Mouse (Mus musculus) CH12.LX (cell line): ENCODE measurements around the gene Nhsl1. TPM values are rescaled to one million over a fixed set of nuclear protein-coding genes. Genes with fewer than 3 reads are reported as not detected.

Experiments
- DNase-seq: peaks from one replicate; pipeline ENCODE4 v3.0.0-alpha.2; 2013; ENCODE audit errors: extremely low read depth
- H3K27ac ChIP-seq: 2 replicates; pipeline ENCODE4 v1.5.1; 2012; ENCODE audit warnings: low read depth, mild to moderate bottlenecking, control low read depth, moderate library complexity; ENCODE audit not compliant: insufficient read depth
- H3K27me3 ChIP-seq: replicated peaks from 2 replicates; pipeline ENCODE3; 2012; ENCODE audit warnings: inconsistent platforms
- H3K36me3 ChIP-seq, 2 experiments: replicated peaks in 1 of 2; 2 replicates each; pipeline versions ENCODE3 to v1.6.1; 2012; ENCODE audit warnings: inconsistent platforms in 1 of 2, low read length in 1 of 2, mild to moderate bottlenecking in 1 of 2, mixed read lengths in 1 of 2, moderate library complexity in 1 of 2; ENCODE audit not compliant: control insufficient read depth in 1 of 2, insufficient read depth in 1 of 2
- H3K4me1 ChIP-seq, 2 experiments: 2 replicates each; pipeline ENCODE4 v1.6.1; 2012; ENCODE audit warnings: inconsistent platforms in 1 of 2, moderate library complexity in 1 of 2; ENCODE audit not compliant: insufficient read depth in 2 of 2, control insufficient read depth in 1 of 2
- H3K4me2 ChIP-seq: 2 replicates; pipeline ENCODE4 v1.6.1; 2012; ENCODE audit warnings: low read depth, mild to moderate bottlenecking, control low read depth; ENCODE audit not compliant: poor library complexity, insufficient read depth, severe bottlenecking
- H3K4me3 ChIP-seq, 3 experiments: fragments of 150-350 bp in 1 of 3; sonication (generic) in 1 of 3; replicated peaks in 1 of 3; 2 replicates each; pipeline versions ENCODE3 to v1.5.1; 2011 to 2012; ENCODE audit warnings: low read depth in 2 of 3, low read length in 2 of 3, mild to moderate bottlenecking in 2 of 3, moderate library complexity in 2 of 3, control low read depth in 1 of 3, improper control_type of control experiment in 1 of 3, inconsistent platforms in 1 of 3, mixed read lengths in 1 of 3; ENCODE audit not compliant: poor library complexity in 1 of 3
- H3K79me2 ChIP-seq: replicated peaks from 2 replicates; pipeline ENCODE4 v1.6.1; 2012; ENCODE audit warnings: mild to moderate bottlenecking, moderate library complexity; ENCODE audit not compliant: control insufficient read depth, poor library complexity, insufficient read depth, severe bottlenecking; ENCODE audit errors: extremely low read depth
- H3K9ac ChIP-seq: 2 replicates; pipeline ENCODE4 v1.6.1; 2012; ENCODE audit warnings: low read depth, mild to moderate bottlenecking, control low read depth, moderate library complexity; ENCODE audit not compliant: insufficient read depth
- H3K9me3 ChIP-seq: replicated peaks from 2 replicates; pipeline ENCODE3; 2012; ENCODE audit warnings: low read length, inconsistent platforms, mixed read lengths
- BHLHE40 ChIP-seq: IDR thresholded peaks from 2 replicates; pipeline ENCODE4 v1.6.1; 2011; ENCODE audit warnings: mild to moderate bottlenecking, low read depth, low read length, improper control_type of control experiment
- CHD2 ChIP-seq: IDR thresholded peaks from 2 replicates; pipeline ENCODE4 v1.6.1; 2011; ENCODE audit warnings: low read length, improper control_type of control experiment
- EP300 ChIP-seq: IDR thresholded peaks from 2 replicates; pipeline ENCODE4 v1.6.1; 2011; ENCODE audit warnings: low read length, improper control_type of control experiment
- ETS1 ChIP-seq: conservative IDR thresholded peaks from 2 replicates; pipeline ENCODE4 v1.6.1; 2012; ENCODE audit warnings: low read depth, mild to moderate bottlenecking, inconsistent platforms, low read length, improper control_type of control experiment, moderate library complexity
- JUN ChIP-seq: IDR thresholded peaks from 2 replicates; pipeline ENCODE4 v1.6.1; 2011; ENCODE audit warnings: low read depth, mild to moderate bottlenecking, low read length, improper control_type of control experiment, moderate library complexity; ENCODE audit not compliant: insufficient read depth
- MAX ChIP-seq: IDR thresholded peaks from 2 replicates; pipeline ENCODE4 v1.6.1; 2011; ENCODE audit warnings: low read length, improper control_type of control experiment
- MXI1 ChIP-seq: IDR thresholded peaks from 2 replicates; pipeline ENCODE4 v1.6.1; 2011; ENCODE audit warnings: mild to moderate bottlenecking, low read depth, low read length, improper control_type of control experiment
- MYC ChIP-seq: IDR thresholded peaks from 2 replicates; pipeline ENCODE4 v1.6.1; 2011; ENCODE audit warnings: low read depth, mild to moderate bottlenecking, improper control_type of control experiment, low read length
- PAX5 ChIP-seq: IDR thresholded peaks from 2 replicates; pipeline ENCODE4 v1.6.1; 2012; ENCODE audit warnings: low read length, inconsistent platforms, mixed read lengths
- POLR2A ChIP-seq: IDR thresholded peaks from 2 replicates; pipeline ENCODE4 v1.6.1; 2011; ENCODE audit warnings: low read depth, mild to moderate bottlenecking, improper control_type of control experiment, low read length
- RCOR1 ChIP-seq: conservative IDR thresholded peaks from 2 replicates; pipeline ENCODE4 v1.6.1; 2012; ENCODE audit warnings: low read depth, mild to moderate bottlenecking, inconsistent platforms, low read length, improper control_type of control experiment
- SIN3A ChIP-seq: IDR thresholded peaks from 2 replicates; pipeline ENCODE4 v1.6.1; 2012; ENCODE audit warnings: low read length, improper control_type of control experiment, inconsistent platforms
- SMC3 ChIP-seq: IDR thresholded peaks from 2 replicates; pipeline ENCODE4 v1.6.1; 2011; ENCODE audit warnings: low read depth, low read length, improper control_type of control experiment
- TBP ChIP-seq: conservative IDR thresholded peaks from 2 replicates; pipeline ENCODE4 v1.6.1; 2011; ENCODE audit warnings: low read depth, low read length, improper control_type of control experiment
- TCF12 ChIP-seq: IDR thresholded peaks from 2 replicates; pipeline ENCODE4 v1.6.1; 2014; ENCODE audit warnings: low read depth, mild to moderate bottlenecking, inconsistent platforms, low read length, improper control_type of control experiment
- USF1 ChIP-seq: IDR thresholded peaks from 2 replicates; pipeline ENCODE4 v1.6.1; 2014; ENCODE audit warnings: low read depth, mild to moderate bottlenecking, inconsistent platforms, low read length, improper control_type of control experiment
- ZC3H11A ChIP-seq: IDR thresholded peaks from 2 replicates; pipeline ENCODE4 v1.6.1; 2012; ENCODE audit warnings: low read depth, mild to moderate bottlenecking, inconsistent platforms, low read length, improper control_type of control experiment
- ZMIZ1 ChIP-seq: IDR thresholded peaks from 2 replicates; pipeline ENCODE4 v1.6.1; 2012; ENCODE audit warnings: low read depth, mild to moderate bottlenecking, inconsistent platforms, low read length, improper control_type of control experiment
- dilution Hi-C: fragments of 300-500 bp; cut with MboI; formaldehyde crosslinking; loops from 2 replicates; pipeline ENCODE4 v1.14.3; 2020; ENCODE audit warnings: low sequenced_read_pairs; ENCODE audit not compliant: extremely low pct_unique_long_range_greater_than_20kb, extremely low pct_ligation_motif_present
- in situ Hi-C: fragments of 300-500 bp; cut with MboI; formaldehyde crosslinking; loops from 3 replicates; pipeline ENCODE4 v1.14.3; 2019; ENCODE audit warnings: low sequenced_read_pairs, low pct_ligation_motif_present, low pct_unique_long_range_greater_than_20kb, mixed read lengths
- polyA plus RNA-seq: library from polyadenylated mRNA; unstranded; fragments of >175 nt; gene quantifications from 2 replicates; pipeline ENCODE4 v1.2.1, GENCODE M21; 2012; ENCODE audit warnings: low read depth; ENCODE audit not compliant: insufficient read length
- total RNA-seq, 2 experiments: library from RNA; depleted of rRNA; stranded (reverse); fragments of 300-350 nt in 1 of 2; fragments of >200 nt in 1 of 2; gene quantifications; 2 replicates each; pipeline ENCODE4 v1.2.3; 2012 to 2014

Nhsl1 gene
- total and polyA plus RNA-seq, 3 experiments, result 0.13 to 0.19 (median 0.15) TPM

DNA sequence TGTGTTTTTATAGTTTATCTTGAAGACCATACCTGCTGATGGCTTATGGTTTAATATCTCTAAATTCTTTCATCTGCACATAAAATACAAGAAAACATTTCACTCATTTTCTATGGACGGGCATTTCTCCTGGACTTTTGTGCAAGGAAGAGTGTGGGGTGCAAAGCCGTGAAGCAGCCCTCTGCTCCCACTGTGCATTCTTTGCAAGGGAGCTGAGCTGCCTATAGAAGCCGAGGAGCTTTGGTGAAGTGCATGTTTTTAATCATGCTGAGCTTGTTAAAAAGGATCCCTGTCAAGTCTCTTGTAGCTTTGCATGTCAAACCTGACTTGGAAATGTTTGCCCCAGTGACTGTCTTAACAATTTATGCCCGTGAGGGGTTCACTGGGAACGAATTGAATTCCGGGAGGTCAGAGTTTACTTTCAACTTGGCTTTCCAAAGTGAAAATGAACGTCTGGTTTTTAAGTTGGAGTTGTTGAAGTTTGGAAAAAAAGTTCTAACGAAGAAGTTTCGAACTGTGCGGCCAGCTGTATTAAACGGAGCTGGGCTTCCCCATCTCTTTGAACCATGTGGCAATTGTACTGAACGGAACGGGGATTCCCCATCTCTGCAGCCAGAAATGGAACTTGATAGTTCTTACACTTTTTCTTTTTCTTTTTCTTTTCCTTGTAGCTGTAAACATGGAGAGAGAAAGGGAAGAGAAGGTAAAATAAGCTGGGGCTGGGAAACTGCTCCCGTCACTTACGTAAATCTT lies 22.8 kb downstream of the Nhsl1 start (continued):
- peak; percentile 90 for TF ChIP-seq MAX
- TF ChIP-seq, all 38 proteins: peak for 20

DNA sequence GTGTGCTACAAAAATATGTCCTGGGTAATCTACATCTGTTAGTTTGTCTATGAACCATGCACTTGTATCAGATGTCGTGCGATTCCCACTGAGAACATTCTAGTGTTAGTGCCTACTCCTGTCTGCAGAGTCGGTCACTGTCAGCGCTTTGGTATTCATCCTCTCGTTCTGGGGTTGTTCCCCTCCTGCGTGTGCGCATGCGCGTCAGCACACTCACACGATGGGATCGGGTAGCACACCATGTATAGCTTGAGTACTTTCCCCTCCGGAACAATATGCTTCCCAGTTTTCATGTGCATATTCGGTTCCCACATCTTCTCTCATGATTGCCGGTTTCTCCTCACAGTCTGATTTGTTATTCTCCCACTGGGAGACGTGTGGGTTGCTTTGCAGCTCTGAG lies 28.4 kb downstream of the Nhsl1 start:
- TF ChIP-seq ZC3H11A, result no peak
- no peak for TF ChIP-seq MXI1
- TF ChIP-seq TCF12, result no peak
- no peak for TF ChIP-seq ZMIZ1
- no peak for TF ChIP-seq CHD2
- TF ChIP-seq EP300, result no peak
- no peak for TF ChIP-seq JUN
- no peak for TF ChIP-seq USF1
- no peak for TF ChIP-seq MAX
- TF ChIP-seq POLR2A, result no peak
- TF ChIP-seq PAX5, result no peak
- no peak for TF ChIP-seq MYC
- TF ChIP-seq RCOR1, result no peak
- no peak for TF ChIP-seq SIN3A
- TF ChIP-seq TBP, result no peak
- no peaks in the 10 kb centered on the region for H3K9me3 ChIP-seq
- H3K79me2 ChIP-seq, result no peaks in the 10 kb centered on the region
- H3K27ac ChIP-seq, result no peak overlapping the region
- H3K4me1 ChIP-seq, result peaks cover 2 to 15% of the 10 kb centered on the region in 2 experiments; a peak in 2 of 4 replicates
- no peak overlapping the region for H3K4me2 ChIP-seq
- H3K9ac ChIP-seq, result no peak overlapping the region
- H3K27me3 ChIP-seq, result no peaks in the 10 kb centered on the region
- in situ Hi-C loops, result no loop called here
- DNase-seq, result no peak
- dilution Hi-C loops, result no loop called here
- H3K36me3 ChIP-seq, result no peaks in the 10 kb centered on the region
- H3K4me3 ChIP-seq, result no peak overlapping the region

DNA sequence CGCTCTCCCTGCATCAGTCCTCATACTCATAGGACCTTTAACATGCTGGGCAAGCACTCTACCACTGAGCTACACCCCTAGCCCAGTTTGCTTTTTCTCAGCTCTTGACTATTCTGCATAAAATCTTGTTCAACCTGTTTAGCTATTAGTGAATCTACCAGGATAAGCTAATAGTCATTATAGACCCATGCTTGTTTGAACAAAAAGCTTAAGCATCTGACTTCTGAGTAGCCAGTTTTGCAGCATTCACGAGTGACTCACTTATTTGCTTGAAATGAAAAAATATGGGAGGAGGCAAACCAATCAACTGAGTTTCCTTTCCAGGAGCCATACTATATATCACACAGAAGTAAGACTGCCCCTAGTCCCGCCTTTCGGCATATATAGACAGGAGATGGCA lies 32.0 kb downstream of the Nhsl1 start:
- dilution Hi-C loops (no loop called here), in situ Hi-C loops (no loop called here)
- H3K4me3 ChIP-seq, result no peak overlapping the region
- no peaks in the 10 kb centered on the region for H3K27me3 ChIP-seq
- H3K9me3 ChIP-seq, result no peaks in the 10 kb centered on the region
- TF ChIP-seq RCOR1 (no peak), ZC3H11A (no peak), BHLHE40 (no peak), ETS1 (no peak), SMC3 (no peak)
- H3K9ac ChIP-seq, result no peak overlapping the region
- H3K36me3 ChIP-seq, result no peaks in the 10 kb centered on the region
- H3K4me1 ChIP-seq, result no peaks in the 10 kb centered on the region
- no peaks in the 10 kb centered on the region for H3K79me2 ChIP-seq
- H3K27ac ChIP-seq, result no peak overlapping the region
- no peak overlapping the region for H3K4me2 ChIP-seq
- DNase-seq, result no peak
